8 mouse cellular contexts compared by ENCODE assay signal in the genomic region with DNA sequence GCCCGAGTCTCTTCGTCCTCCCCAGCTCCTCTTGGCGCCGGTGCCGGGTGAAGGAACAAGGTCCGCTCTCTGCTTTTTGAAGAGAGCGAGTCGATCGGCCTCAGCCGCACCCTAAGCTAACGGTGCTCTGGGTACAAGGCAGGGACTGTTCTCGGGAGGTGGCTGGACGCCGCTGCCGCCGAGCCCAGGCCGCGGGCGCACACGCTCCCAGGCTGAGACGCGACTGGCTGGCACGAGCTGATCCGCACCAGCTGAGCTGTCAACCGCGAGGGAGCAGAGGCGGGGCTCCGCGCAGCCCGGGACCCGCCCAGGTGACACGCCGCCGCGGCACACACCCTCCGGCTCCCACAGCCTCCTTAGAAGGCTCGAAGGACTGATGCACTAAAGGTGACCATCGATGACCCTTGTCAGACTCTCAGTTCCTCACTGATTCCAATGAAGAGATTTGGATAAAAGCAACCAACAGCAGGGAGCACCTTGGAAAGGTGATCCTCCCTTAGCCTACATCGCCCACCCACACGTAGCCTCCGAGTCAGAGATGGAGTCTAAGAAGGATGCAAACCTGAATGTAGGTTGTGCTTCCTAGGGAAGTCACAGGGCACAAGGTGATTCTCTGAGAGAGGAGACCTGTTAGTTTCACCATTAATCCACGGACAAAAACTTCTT. TPM values are rescaled to one million over a fixed set of nuclear protein-coding genes. Genes with fewer than 3 reads are reported as not detected.
A peak's percentile ranks its signal among the peaks of the same experiment; 100 is the strongest.
DNase-seq lines count a peak whose midpoint lies in the region; ATAC-seq and TF ChIP-seq lines count a peak whose summit lies in the region.

No protein-coding gene starts in this region.

- no peaks in the 10 kb centered on the region for H3K9me3 ChIP-seq in heart, embryonic 12.5 days (replicated peaks)
- no peaks in the 10 kb centered on the region for H3K9me3 ChIP-seq in kidney, embryonic 15.5 days (replicated peaks)
- no peaks in the 10 kb centered on the region for H3K9me3 ChIP-seq in liver, embryonic 11.5 days (ENCODE audit: control insufficient read depth, low read length)
- no peaks in the 10 kb centered on the region for H3K9me3 ChIP-seq in stomach, embryonic 14.5 days (ENCODE audit: control insufficient read depth, low read depth, low read length)

- peak overlapping the region; percentile 88 for H3K4me2 ChIP-seq in heart, embryonic 12.5 days
- peak overlapping the region; percentile 89 for H3K4me2 ChIP-seq in kidney, embryonic 15.5 days
- H3K4me2 ChIP-seq in liver, embryonic 11.5 days = peak overlapping the region; percentile 72
- H3K4me2 ChIP-seq in myocyte (ENCODE audit: low read depth) = peak overlapping the region; percentile 93
- peak overlapping the region; percentile 100 for H3K4me2 ChIP-seq in stomach, embryonic 14.5 days (replicated peaks; ENCODE audit: low read depth, low read length)

- WGBS in heart, embryonic 12.5 days = 3% methylated on average over 42 of the region's 42 CpGs
- WGBS in kidney, embryonic 15.5 days = 3% methylated on average over 42 of the region's 42 CpGs
- 3% methylated on average over 42 of the region's 42 CpGs for WGBS in liver, embryonic 11.5 days
- WGBS in stomach, embryonic 14.5 days = 3% methylated on average over 42 of the region's 42 CpGs

- peak; percentile 86 for ATAC-seq in heart, embryonic 12.5 days (ENCODE audit: insufficient number of reproducible peaks, low FRiP score)
- peak; percentile 89 for ATAC-seq in kidney, embryonic 15.5 days (replicated peaks; ENCODE audit: low FRiP score)
- ATAC-seq in liver, embryonic 11.5 days (replicated peaks; ENCODE audit: low FRiP score) = peak; percentile 87
- peak; percentile 87; the same call in 1 of the 2 replicates for ATAC-seq in stomach, embryonic 14.5 days (ENCODE audit: insufficient number of reproducible peaks, insufficient read depth, low FRiP score, low read depth)

- H3K36me3 ChIP-seq in heart, embryonic 12.5 days = no peaks in the 10 kb centered on the region
- no peaks in the 10 kb centered on the region for H3K36me3 ChIP-seq in kidney, embryonic 15.5 days
- no peaks in the 10 kb centered on the region for H3K36me3 ChIP-seq in liver, embryonic 11.5 days (ENCODE audit: control insufficient read depth, insufficient read depth, low read length)
- H3K36me3 ChIP-seq in myocyte (ENCODE audit: control insufficient read depth, insufficient read depth) = no peaks in the 10 kb centered on the region
- H3K36me3 ChIP-seq in stomach, embryonic 14.5 days (ENCODE audit: control insufficient read depth, insufficient read depth, low read length) = no peaks in the 10 kb centered on the region

- H3K27me3 ChIP-seq in heart, embryonic 12.5 days (replicated peaks) = peaks cover 2% of the 10 kb centered on the region; the same call in 1 of the 2 replicates
- H3K27me3 ChIP-seq in kidney, embryonic 15.5 days = peaks cover 50% of the 10 kb centered on the region
- peaks cover 16% of the 10 kb centered on the region for H3K27me3 ChIP-seq in liver, embryonic 11.5 days (replicated peaks; ENCODE audit: control insufficient read depth, insufficient read depth, low read length)
- no peaks in the 10 kb centered on the region for H3K27me3 ChIP-seq in myocyte (ENCODE audit: control insufficient read depth, insufficient read depth, insufficient read length)
- H3K27me3 ChIP-seq in stomach, embryonic 14.5 days (ENCODE audit: control insufficient read depth, insufficient read depth, low read length) = 0 out of 2 replicates have a peak, but pooled peaks cover 2% of the 10 kb centered on the region

- peak overlapping the region; percentile 62 for H3K4me3 ChIP-seq in brown adipose tissue, adult 24 weeks (ENCODE audit: insufficient read depth, low read depth, low read length)
- peak overlapping the region; percentile 80 for H3K4me3 ChIP-seq in heart, embryonic 12.5 days
- H3K4me3 ChIP-seq in kidney, embryonic 15.5 days (replicated peaks) = peak overlapping the region; percentile 47
- H3K4me3 ChIP-seq in liver, embryonic 11.5 days (ENCODE audit: low read depth, low read length) = peak overlapping the region; percentile 46
- peak overlapping the region; percentile 64 for H3K4me3 ChIP-seq in myocyte
- peak overlapping the region; percentile 52 for H3K4me3 ChIP-seq in stomach, embryonic 14.5 days (ENCODE audit: low read depth, low read length)

- H3K27ac ChIP-seq in brown adipose tissue, adult 24 weeks (replicated peaks; ENCODE audit: low read depth, low read length) = no peak overlapping the region
- peak overlapping the region; percentile 88 for H3K27ac ChIP-seq in heart, embryonic 12.5 days (ENCODE audit: poor library complexity, severe bottlenecking)
- H3K27ac ChIP-seq in kidney, embryonic 15.5 days = no peak overlapping the region
- no peak overlapping the region for H3K27ac ChIP-seq in liver, embryonic 11.5 days (ENCODE audit: low read depth, low read length)
- no peak overlapping the region for H3K27ac ChIP-seq in stomach, embryonic 14.5 days (ENCODE audit: low read length)

- no peaks in the 10 kb centered on the region for H3K4me1 ChIP-seq in brown adipose tissue, adult 24 weeks (ENCODE audit: control insufficient read depth, insufficient read depth, insufficient read length, low read length)
- peaks cover 21% of the 10 kb centered on the region for H3K4me1 ChIP-seq in heart, embryonic 12.5 days (replicated peaks)
- peaks cover 15% of the 10 kb centered on the region for H3K4me1 ChIP-seq in kidney, embryonic 15.5 days
- H3K4me1 ChIP-seq in liver, embryonic 11.5 days (replicated peaks; ENCODE audit: control insufficient read depth, insufficient read depth, low read length) = 0 out of 2 replicates have a peak, but pooled peaks cover 5% of the 10 kb centered on the region
- H3K4me1 ChIP-seq in stomach, embryonic 14.5 days (ENCODE audit: control insufficient read depth, insufficient read depth, low read length) = no peaks in the 10 kb centered on the region; the same call in 1 of the 2 replicates

- TF ChIP-seq POLR2A in myocyte (IDR thresholded peaks at IDR 0.05; ENCODE audit: insufficient read length, low read depth) = peak; percentile 97

- peak overlapping the region; percentile 12 for H3ac ChIP-seq in myocyte (ENCODE audit: control insufficient read depth, insufficient read length)

- DNase-seq in CD4-positive helper T cell, adult 2 months (ENCODE audit: low read depth, low spot score) = peak; percentile 60
- peak; percentile 46 for DNase-seq in fibroblast of lung, adult 2 months (ENCODE audit: low read depth)
- peak; percentile 61 for DNase-seq in liver, embryonic 11.5 days (ENCODE audit: low spot score)

- H3K9ac ChIP-seq in heart, embryonic 12.5 days = peak overlapping the region; percentile 91
- H3K9ac ChIP-seq in kidney, embryonic 15.5 days = peak overlapping the region; percentile 19; the same call in 1 of the 2 replicates
- peak overlapping the region; percentile 20 for H3K9ac ChIP-seq in liver, embryonic 11.5 days (ENCODE audit: low read depth, low read length)
- H3K9ac ChIP-seq in stomach, embryonic 14.5 days (replicated peaks; ENCODE audit: low read depth, low read length) = peak overlapping the region; percentile 18

- peaks cover 14% of the 10 kb centered on the region for H3K79me2 ChIP-seq in myocyte (ENCODE audit: control insufficient read depth, insufficient read depth)

TF ChIP-seq in myocyte, 11 proteins besides CTCF, POLR2A, EP300 and RAD21:
- TF ChIP-seq CEBPB (IDR thresholded peaks at IDR 0.05; ENCODE audit: insufficient read depth, poor library complexity, severe bottlenecking) = no peak
- TF ChIP-seq TCF3 (IDR thresholded peaks at IDR 0.05; ENCODE audit: insufficient read length, low read depth) = peak; percentile 48
- no peak for TF ChIP-seq TCF12 (IDR thresholded peaks at IDR 0.05; ENCODE audit: insufficient read depth, poor library complexity, severe bottlenecking)
- no peak for TF ChIP-seq E2F4 (IDR thresholded peaks at IDR 0.05; ENCODE audit: insufficient read depth)
- TF ChIP-seq MYOD1 (IDR thresholded peaks at IDR 0.05; ENCODE audit: control insufficient read depth in 1 of 3, insufficient read length in 2 of 3, low read depth in 2 of 3) = peak in 2 of 3 experiments; percentile 52 to 92
- peak; percentile 96 for TF ChIP-seq POLR2AphosphoS2 (IDR thresholded peaks at IDR 0.05; ENCODE audit: insufficient read length, low read depth)
- TF ChIP-seq REST (IDR thresholded peaks at IDR 0.05; ENCODE audit: insufficient read depth, insufficient read length) = no peak
- TF ChIP-seq MYOG (IDR thresholded peaks at IDR 0.05; ENCODE audit: control insufficient read depth in 1 of 3, insufficient read depth in 1 of 3, insufficient read length in 2 of 3, low read depth in 2 of 3) = peak in 2 of 3 experiments; percentile 82 to 95
- no peak for TF ChIP-seq USF1 (IDR thresholded peaks at IDR 0.05; ENCODE audit: low read depth)
- TF ChIP-seq SRF (IDR thresholded peaks at IDR 0.05; ENCODE audit: control insufficient read depth, insufficient read length, low read depth) = no peak
- no peak for TF ChIP-seq MAX (IDR thresholded peaks at IDR 0.05; ENCODE audit: low read depth)

RNA-seq across cellular contexts. Expression of a gene that starts 20.4 kb away (rescaled TPM):
- polyA plus RNA-seq in brown adipose tissue, adult 24 weeks (2012; ENCODE audit: insufficient read depth, insufficient read length, missing spikeins) = 54.7 and 64.1 TPM in 2 replicates
- 101 and 109 TPM in 2 replicates for polyA plus RNA-seq in heart, embryonic 12.5 days (2016; fragmentation: Nextera tagmentation; extraction: Ambion mirVana)
- polyA plus RNA-seq in kidney, embryonic 15.5 days (2015; fragmentation: Nextera tagmentation; extraction: Ambion mirVana) = 23.2 and 23.5 TPM in 2 replicates
- polyA plus RNA-seq in liver, embryonic 11.5 days (2014; fragmentation: Nextera tagmentation; extraction: Ambion mirVana) = 16.8 and 16.9 TPM in 2 replicates
- 134 TPM for polyA plus RNA-seq in myocyte (2012; fragmentation: generic; extraction: Trizol)
- 27.1 and 29.5 TPM in 2 replicates for polyA plus RNA-seq in stomach, embryonic 14.5 days (2014; fragmentation: Nextera tagmentation; extraction: Ambion mirVana)

RNA-seq across cellular contexts. Expression of a gene that starts 32.8 kb away (rescaled TPM):
- 53.2 and 65.3 TPM in 2 replicates for polyA plus RNA-seq in brown adipose tissue, adult 24 weeks (2012; ENCODE audit: insufficient read depth, insufficient read length, missing spikeins)
- 123 and 125 TPM in 2 replicates for polyA plus RNA-seq in heart, embryonic 12.5 days (2016; fragmentation: Nextera tagmentation; extraction: Ambion mirVana)
- 130 TPM in 2 replicates for polyA plus RNA-seq in kidney, embryonic 15.5 days (2015; fragmentation: Nextera tagmentation; extraction: Ambion mirVana)
- polyA plus RNA-seq in liver, embryonic 11.5 days (2014; fragmentation: Nextera tagmentation; extraction: Ambion mirVana) = 109 and 113 TPM in 2 replicates
- polyA plus RNA-seq in myocyte (2012; fragmentation: generic; extraction: Trizol) = 55.6 TPM
- 159 and 173 TPM in 2 replicates for polyA plus RNA-seq in stomach, embryonic 14.5 days (2014; fragmentation: Nextera tagmentation; extraction: Ambion mirVana)

Comparison
In these comparisons a context has a peak if more than half of its experiments do, and no peak if none do; other contexts are left out.
1. H3K9ac ChIP-seq: peak in every context shown above with its lines; median percentile 91 in heart, embryonic 12.5 days; 20 in liver, embryonic 11.5 days; 19 in kidney, embryonic 15.5 days; 18 in stomach, embryonic 14.5 days.